Mouse (Mus musculus) thymus, adult 2 months (tissue): ENCODE measurements around the gene Parp3.

Source experiments
- CTCF ChIP-seq: fragments of 200-500 bp; IDR thresholded peaks from 2 replicates; pipeline ENCODE4 v1.5.1; 2012; ENCODE audit warnings: mild to moderate bottlenecking, control low read depth, low read length, moderate library complexity, borderline replicate concordance; ENCODE audit not compliant: control insufficient read depth, poor library complexity, insufficient read depth; ENCODE audit errors: extremely low read depth
- POLR2A ChIP-seq: fragments of 200-500 bp; IDR thresholded peaks from 2 replicates; pipeline ENCODE4 v1.6.1; 2012; ENCODE audit warnings: mild to moderate bottlenecking, low read length, control low read depth, moderate library complexity; ENCODE audit not compliant: control insufficient read depth, poor library complexity, insufficient read depth; ENCODE audit errors: extremely low read depth

DNA sequence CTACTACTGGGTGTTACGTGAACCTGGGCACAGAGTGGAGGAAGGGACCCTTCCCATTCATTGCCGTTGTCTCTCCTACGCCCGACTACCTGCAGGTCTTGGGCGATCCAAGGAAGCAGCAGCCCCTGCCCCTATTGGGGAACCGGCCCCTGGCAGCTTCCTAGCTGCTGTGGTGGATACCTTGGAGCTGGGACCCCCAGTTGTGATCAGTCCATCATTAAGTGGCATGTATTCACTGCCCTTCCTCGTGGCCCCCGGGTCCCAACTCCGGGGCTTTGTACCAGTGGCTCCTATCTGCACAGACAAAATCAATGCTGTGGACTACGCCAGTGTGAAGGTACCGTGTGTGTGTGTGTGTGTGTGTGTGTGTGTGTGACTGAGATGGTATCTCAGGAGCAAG, 25.5 kb downstream of the Parp3 start:
- TF ChIP-seq CTCF (no peak), POLR2A (no peak)
